Mouse (Mus musculus) heart, postnatal 4 days (tissue): ENCODE data around the gene Apol8. TPM values are rescaled to one million over a fixed set of nuclear protein-coding genes. Genes with fewer than 3 reads are reported as not detected.
A peak's percentile ranks its signal among the peaks of the same experiment; 100 is the strongest.

Source experiments
- DNase-seq: peaks from one replicate; pipeline ENCODE4 v3.0.0; 2021
- total RNA-seq, 2 experiments: library from RNA; stranded (reverse); gene quantifications; 2 replicates each; pipeline ENCODE4 v1.2.3; 2021

Apol8 gene
- total RNA-seq, 2 experiments from 2014 or later = 0.17 to 0.38 TPM

DNA sequence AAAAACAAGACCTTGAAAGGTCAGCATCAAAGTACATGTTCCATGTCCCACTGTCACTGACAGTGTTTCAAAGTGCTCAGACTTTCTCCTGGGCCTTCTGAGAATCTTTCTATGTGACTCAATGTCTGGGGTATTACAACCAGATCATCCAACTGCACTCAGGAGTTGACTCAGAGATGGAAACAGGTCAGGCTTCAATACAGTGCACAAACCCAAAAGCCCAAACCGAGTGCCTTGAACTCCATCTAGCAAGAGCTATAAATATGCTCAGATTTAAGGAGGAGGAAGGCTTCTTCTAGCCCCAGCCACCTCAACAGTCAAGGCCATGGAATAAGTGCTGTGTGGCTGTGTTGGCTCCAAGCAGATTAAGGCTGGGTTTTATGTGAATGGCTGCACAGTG is 29.0 kb upstream of the Apol8 start:
- DNase-seq = no peak

DNA sequence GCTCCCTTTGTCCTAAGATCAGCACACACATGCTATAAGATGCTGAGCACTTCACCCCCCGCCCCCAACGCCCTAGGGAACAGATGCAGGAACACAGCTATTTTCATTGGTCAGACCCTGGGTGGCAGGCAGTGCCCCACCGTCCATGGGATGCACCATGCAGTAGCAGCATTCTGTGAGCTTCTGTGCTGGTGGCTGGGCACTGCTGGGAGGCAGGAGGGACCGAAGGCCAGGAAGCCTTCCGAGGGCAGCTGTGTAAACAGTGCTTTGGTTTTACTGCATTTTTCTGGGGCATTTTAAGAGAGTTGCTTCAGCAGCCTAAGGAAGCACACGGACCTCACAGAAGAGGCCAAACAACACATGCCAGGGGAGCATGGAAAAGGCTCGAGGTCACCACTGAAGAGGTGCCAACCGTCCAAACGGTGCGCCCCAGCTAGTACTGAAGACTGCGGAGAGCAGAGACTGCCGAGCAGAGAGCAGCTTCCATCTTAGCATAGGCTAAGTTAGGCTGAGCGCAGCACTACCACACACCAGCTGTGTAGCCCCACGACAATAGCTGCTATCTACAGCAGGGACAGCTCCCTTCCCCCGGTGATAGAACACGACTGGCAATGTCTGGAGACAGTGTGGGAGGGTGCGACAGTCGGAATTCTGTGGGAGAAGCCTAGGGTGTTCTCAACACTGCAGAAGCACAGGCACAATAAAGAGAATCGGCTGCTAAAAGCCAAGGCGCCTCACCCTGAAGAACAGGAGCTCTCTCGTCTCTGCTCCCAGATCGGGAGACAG is 27.4 kb upstream of the Apol8 start:
- DNase-seq = no peak

DNA sequence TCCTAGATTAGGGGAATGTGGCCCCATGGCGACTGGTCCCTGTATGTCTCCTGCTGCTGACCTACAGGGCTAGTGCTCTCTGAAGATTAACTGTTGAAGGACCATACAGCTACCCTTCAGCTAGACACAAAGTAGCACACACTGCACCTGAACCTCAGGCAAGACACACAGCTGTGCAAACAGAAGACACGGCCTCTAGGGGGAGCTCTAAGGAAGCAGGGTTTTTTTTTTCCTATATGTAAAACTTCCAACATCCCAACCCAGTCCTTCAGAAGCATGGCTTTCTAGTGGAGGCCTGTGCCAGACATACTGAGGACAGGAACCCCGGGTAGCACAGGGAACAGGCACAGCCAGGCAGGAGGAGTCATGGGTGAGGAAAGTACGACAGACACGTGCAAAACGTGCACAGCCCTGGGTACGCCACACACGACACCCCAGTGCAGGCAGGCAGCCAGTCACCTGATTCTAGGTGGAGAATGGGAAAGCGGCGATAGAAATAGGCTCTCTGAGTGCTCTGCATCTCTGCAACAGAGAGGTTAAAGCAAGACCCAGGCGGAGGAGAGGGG is 25.7 kb upstream of the Apol8 start:
- peak; percentile 64 for DNase-seq

DNA sequence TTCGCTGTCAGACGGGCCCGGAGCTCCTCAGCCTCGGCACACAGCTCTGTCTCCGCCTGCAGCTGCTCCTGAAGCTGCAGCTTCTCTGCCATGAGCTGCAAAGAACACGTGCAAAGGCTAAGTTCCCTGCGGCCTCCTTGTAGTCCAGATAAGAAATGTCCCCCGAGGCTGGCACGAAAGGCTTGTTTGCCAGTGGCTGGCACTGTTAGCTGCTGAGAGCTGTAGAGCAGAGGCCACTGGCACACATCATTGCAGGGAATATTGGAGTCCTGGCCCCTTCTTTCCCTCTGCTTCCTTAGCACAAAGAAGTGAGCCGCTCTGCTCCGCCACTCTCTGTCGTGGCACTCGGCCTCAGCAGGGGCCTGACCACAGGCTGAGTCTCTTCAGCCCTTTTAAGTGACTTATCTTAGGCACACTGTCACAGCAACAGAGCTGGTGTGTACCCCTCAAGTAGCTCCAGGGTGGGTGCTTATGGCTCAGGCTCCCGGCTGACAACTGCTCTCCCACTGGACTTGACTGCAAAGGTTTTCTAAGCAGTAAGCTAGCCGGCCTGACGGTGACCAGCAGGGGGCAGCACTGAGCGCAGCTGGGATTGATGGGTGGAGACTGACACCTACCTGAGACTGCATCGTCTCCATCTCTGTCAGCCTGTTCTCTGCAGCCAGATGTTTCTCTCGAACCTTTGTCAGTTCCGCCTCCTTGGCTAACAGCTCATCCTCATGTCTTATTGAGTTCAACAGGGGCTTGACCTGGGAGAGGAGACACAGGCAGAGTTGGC is 18.6 kb upstream of the Apol8 start:
- DNase-seq = peak; percentile 90

DNA sequence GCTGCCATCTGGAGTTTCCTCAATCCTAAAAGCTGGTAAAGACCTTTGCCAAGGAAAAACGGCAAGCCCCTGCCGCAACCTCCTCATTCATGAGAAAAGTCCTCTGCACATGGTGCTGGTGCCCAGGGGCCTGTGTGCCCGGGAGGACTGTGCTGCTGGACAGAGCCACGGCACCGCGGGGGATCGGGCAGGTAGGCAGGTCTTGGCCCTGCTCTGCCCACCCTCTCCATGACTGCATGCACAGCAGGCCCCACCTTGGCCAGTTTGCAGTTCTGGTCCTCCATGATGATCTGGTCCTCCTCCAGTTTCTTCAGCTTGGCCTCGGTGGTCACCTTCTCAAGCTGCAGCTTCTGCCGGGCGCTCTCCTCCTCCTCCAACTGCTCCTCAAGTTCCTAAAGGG is 17.5 kb upstream of the Apol8 start:
- DNase-seq = no peak

DNA sequence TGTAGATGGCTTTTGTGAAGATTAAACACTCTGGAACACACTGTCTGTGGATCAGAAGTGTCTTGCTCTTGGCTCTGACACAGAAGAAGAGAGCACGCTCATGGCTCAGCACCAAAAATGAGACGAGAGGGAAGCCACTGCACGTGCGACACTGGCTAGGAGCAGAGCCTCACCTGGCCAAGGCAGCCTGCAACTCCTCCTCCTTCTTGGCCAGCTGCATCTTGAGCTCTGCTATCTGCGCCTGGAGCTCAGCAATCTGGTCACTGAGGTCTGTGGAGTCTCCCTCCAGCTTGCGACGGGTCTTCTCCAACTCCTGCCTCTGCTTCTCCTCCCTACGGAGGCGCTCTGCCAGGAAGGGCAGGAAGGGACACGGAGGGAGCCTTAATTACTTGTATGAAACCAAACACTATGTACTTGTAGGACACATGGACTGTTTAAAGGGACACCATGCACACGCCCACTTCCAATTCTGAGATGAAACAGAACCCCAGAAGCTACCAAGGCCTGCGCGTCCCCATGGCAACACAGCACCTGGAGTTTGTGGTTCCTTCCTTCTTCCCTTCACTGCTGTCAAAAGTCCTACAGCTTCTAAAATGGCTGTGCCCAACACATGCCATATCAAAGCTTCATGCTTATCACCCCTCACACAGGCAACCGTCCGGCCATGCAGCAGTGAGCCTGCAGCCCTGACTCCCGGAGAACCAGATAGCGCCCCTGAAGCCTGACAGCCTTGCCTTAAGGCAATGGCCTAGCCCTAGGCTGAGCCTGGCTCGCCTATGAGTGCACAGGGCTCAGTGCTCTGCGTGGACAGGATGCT is 16.5 kb upstream of the Apol8 start:
- no peak for DNase-seq

DNA sequence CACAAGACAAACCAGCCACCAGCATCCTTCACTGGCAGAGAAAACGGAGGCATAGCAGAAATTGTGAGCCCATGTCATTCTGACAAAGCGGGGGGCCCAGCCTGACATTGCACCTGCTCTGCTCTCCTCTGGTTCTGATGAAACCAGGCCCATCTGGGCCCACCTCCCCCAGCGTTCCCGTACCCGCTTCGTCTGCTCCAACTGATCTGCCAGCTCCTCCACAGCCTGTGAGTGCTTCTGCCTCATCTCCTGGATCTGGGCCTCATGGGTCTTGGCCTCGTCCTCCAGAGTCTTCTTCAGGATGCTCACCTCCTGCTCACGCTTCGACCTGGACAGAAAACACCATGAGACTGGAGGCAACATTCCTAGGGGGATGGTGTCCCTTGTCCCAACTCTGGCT is 14.1 kb upstream of the Apol8 start:
- DNase-seq = no peak

DNA sequence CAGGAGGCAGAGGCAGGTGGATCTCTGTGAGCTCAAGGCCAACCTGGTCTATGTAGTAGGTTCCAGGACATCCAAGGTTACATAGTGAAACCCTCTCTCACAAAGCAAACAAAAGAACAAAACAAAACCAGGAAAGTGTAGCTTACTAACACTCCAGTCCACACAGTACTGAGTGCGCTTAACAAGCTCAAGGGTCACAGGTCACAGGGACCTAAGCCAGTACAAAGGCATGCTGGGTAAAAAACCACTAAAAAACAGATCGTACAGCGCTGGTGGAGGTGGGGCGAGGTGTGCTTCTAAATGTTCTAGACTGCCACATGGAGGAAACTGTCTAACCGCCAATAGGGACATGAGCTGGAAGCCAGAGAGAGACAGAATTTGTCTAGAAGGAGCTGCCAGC is 13.5 kb upstream of the Apol8 start:
- DNase-seq = no peak

DNA sequence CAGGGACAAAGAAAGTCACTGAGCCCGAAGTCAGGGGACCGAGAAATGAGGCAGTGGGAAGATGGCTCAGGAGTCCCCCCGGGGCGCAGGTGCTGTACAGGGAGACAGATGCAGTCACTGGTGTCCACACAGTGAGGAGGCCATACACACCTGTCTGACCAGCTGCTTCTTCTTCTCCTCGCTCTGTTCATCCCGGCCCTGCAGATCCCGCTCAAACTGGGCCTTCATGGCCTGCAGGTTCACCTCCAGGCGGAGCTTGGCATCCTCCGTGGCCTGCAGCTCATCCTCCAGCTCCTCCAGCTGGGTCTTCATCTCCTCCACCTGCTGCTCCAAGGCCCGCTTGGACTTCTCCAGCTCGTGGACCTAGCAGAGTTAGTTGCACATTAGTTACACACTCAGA is 10.2 kb upstream of the Apol8 start:
- DNase-seq = no peak

DNA sequence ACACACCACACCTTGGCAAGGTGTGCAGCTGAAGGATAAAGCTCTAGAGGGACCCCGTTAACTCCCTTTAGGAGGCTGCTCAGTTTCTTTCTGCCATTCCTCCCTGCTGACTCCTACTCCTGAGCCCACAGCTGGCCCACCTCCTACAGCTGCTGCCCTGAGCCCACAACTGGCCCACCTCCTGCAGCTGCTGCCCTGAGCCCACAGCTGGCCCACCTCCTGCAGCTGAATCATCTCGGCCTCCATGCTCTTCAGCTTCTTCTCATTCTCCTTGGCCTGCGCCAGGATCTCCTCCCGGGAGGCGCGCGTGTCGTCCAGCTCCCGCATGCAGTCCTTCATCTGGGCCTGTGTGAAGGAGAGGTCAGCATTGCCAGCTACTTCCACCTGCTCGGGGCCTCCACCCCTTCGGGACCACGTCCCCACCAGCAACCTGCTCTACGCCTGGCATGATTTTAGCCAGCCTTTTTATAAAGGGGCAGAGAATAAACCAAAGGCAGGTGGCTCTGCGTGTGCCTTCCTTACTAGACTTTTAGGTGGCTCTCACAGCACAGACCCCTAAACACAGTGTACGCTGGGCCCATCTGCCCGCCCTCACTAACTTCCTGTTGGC is 8.8 kb upstream of the Apol8 start:
- DNase-seq = no peak

DNA sequence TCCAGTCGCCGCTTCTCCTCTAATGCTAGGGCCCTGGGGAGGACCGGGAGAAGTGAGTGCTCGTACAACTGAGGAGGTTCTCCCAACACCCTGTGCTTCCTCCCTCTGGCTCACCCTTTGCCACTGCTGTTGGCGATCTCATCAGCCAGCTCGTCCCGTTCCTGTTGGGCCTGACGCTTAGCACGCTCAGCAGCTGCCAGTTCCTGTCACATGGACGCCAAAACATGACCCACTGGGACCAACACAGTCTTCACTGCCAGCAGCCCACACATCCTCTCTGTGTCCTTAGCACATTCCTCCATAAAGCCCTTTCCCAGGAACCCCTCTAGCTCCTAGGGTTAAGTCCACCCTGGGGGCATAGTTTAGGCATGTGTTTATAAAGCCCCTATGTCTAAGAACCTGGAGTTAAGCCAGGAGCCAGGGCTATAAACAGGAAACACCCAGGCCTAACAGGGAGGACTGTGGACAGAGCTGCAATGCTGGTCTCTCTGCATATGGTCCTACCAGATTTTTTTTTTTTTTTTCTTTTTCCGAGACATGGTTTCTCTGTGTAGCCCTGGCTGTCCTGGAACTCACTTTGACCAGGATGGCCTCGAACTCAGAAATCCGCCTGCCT is 7.7 kb upstream of the Apol8 start:
- DNase-seq = peak; percentile 76

DNA sequence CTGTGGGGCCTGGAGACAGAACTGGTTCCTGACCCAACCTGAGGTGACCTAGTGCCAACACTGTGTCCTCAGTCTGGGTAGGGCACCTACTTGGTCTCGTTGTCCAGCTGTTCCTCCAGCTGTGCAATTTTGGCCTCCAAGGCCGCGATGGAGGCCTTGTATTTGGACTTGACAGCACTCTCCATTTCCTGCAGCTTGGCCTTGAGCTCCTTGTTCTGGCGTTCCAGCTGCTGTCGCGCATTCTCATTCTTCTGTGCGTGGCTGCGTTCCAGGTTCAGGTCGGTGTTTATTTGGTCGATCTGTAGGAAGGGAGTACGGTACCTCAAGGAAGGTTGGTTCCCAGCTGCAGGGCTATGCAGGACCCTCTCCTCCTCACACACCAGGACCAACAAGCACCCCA is 6.9 kb upstream of the Apol8 start:
- peak; percentile 47 for DNase-seq

DNA sequence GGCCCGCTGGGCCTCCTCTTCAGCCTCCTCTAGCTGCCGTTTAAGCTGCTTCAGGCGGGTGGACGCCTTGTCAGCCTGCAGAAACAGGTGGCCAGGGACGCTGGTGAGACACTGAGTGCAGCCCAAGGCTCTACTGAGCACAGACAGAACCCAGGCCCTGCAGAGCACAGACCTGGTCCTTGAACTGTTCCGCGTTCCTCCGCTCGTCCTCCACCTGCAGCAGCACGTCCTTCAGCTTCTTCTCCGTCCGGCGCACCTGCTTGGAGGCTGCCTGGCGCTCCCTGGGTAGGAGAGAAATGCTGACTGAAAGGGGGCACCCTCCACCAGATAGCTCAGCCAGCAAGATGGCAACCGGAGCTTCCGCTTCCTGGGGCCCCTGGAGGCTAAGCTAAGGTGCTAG is 6.2 kb upstream of the Apol8 start:
- no peak for DNase-seq

DNA sequence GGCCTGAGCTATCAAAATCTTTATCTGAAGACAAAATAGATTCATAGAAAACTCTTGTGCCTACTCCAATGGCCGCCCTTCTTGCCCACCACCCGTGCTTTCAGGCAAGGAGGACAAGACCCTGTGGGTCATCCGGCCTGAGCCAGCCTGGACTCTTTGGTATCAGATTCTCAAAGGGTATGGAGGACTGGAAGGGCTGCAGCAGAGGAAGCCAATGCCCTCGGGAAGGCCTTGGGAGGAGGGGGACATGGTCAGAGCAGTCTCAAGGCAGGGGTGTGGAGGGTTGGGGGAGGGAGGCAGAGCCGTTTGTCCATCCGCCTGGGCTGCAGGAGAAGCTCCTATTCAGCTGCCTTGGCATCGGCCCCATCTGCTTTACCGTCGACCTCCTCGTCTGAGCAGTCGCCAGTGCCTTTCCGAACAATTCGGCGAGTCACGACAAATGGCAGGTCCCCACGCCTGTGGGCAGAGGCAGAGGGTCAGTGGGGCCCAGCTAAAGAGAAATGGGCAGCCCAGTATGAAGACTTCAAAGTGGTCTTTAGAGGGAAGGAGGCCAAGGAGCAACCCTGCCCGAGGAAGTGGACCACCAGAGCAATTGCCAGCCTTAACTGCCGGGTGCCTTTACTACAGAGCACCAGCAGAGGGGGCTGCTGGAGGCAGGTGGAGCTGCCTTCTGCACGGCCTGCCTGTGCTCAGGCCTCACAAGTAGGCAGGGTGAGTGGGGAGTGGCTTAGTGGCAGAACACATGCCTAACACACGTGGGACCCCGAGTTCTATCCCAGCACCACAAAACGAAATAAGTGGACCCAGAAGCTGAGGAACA is 5.0 kb upstream of the Apol8 start:
- peak; percentile 63 for DNase-seq

DNA sequence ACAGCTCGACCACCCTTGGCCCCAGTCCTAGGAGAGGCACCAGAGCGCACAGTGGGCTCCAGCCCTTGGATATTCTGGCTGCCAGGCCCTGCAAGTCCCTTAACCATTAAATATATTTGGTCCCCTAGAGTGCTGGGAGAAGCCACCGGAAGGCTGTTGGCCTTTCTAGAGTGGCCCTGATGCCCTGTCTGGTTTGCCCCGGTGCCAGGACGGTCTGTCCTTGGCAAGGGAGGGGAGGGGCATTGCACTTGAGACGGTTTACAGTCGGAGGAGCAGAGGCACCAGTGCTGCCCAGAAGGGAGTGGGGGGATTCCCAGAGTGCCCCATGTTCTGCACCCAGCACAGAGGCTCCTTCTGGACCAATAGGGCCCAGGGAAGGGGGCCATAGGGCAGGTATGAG is 4.3 kb upstream of the Apol8 start:
- DNase-seq = no peak

DNA sequence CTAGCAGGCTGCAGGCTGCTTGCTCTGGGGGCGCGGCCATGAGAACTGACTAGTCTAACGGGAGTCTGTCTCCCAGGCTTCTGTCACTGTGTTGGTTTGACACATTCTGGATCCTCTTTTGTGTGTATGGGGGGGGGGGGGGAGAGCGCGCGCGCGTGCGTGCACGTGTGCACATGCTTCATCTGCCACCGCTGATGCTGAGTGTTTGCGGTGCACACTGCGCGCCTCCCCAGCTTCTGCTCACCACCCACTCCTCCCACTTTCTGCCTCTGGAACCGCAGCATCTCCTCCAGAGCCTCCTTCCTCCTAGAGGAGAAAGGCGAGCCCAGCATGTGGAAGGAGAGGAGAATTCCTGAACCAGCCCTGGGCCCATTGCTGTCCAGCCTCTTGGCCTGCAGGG is 3.2 kb upstream of the Apol8 start:
- DNase-seq = no peak

DNA sequence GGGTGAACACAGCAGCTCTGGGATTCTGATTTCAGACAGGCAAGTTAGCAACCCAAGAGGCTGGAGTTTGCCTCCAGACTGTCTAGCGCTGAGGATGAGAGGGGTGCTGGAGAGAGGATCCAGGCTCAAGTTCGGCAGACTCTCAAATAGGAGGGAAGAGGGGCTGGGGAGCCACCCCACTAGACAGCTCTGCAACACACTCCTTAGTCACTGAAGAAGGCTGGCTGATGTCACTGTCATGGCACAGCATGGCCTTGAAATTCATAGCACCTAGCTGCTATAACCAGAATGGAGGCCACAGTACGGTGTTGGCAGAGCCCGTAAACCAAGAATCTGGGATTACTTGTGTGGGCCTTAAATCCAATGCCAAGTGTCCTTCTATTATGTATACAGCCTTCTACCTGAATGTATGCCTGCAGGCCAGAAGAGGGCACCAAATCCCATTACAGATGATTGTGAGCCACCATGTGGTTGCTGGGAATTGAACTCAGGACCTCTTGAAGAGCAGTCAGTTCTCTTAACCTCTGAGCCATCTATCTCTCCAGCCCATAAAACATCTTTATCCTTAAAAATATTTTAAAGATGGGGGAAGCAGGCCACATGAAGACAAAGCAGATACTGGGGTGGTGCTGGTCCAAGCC is 903 bp upstream of the Apol8 start:
- no peak for DNase-seq

DNA sequence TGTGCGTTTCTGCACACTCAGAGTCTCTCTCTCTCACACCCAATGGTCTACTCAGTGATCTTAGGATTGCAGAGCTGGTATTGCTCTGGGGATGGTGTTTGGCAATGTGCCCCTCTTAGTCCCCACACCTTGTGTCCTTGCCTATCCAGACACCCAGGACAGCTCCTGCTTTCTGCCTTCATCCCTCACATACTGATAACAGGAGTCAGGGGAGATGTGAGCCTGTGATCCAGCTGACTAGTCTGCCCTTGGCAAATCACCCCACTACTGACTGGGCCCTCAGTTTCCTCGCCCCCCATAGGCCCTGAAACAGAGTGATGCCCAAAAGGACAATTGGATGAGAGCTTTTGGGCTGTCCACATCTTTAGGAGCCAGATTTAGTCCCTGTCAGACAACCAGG is 722 bp downstream of the Apol8 start:
- no peak for DNase-seq

DNA sequence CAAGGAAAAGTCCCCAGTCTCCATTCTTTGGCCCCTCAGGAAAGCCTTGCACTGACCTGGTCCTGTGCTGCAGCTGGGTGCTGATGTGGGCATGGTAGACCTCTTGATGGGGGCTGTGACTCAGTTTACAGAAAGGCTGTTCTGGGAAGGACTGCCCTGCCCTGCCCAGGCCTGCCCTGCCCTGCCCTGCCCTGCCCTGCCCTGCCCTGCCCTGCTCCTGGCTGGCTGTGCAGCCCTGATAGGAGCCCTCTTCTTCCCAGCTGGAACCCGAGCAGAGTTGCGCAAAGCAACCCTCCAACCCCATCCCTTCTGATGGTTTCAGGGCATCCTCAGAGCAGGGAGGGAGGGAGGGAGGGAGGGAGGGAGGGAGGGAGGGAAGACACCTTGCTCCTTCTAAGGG is 1.7 kb downstream of the Apol8 start:
- DNase-seq = no peak

DNA sequence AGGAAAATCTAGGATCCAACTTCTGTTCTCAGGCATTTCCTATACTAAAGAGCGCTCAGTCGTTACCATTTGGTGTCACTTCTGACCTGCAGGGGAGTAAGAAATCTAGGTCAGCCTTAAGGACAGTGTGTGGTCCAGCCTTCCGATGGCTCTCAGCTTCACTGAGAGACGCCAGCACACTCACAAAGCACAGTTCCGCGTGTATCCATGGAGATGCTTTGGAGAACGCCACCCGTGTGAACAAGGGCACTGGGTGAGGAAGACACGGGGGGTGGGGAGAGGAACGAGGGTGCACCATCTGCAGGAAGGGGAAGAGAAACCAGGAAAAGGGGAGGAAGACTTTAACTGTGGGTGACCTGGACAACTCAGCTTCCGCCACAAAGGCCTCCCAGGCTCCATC is 4.4 kb downstream of the Apol8 start:
- no peak for DNase-seq

DNA sequence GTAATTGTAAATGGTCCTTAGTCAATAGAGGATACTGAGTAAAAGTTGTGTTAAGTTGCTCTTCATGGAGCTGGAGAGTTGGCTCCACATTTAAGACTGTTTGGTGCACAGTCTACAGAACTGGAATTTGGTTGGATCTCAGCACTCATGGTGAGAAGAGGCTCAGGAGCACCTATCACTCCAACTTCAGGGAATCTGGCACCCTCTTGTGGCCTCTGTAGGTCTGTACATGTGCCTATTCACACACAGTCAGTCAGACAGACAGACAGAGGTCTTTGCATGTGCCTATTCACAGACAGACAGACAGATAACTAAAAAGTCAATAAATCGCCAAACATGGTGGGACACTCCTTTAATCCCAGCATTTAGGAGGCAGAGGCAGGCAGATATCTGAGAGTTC is 6.3 kb downstream of the Apol8 start:
- peak; percentile 63 for DNase-seq
